Mouse (Mus musculus): ENCODE results near the gene Shisa9.

DNA sequence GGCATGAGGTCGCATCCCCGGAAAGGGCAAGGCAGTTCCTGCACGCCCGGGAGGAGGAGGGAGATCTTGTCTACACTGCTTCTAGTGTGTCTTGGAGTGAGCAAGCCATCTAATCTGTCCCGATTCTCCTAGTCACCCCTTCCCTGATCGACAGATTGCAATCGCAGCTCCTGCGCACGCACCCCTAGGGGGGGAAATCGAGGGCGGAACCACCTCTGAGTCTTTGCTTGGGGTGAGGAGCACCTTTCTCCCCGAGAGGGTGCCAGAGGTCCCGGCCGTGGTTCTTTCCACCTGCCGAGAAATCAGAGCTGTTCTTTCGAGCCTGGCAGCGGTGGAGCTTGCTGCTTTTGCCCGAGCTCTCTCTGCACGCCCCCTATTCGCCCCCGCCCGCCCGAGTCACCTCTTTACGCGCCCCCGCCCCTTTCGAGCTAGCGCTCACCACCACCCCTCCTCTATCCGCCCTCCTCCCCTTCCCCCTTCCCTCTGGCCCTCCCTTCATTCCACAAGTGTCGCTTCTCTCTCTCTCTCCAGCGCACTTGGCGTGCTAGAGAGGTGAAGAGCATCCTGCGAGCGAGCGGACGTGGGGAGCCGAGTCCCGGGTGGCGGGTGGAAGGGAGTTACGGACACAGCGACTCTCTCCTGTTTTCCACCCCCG lies at the start of gene Shisa9:
- TF ChIP-seq CTCF (conservative IDR thresholded peaks at IDR 0.05 in 1 of 2, IDR thresholded peaks at IDR 0.05 in 1 of 2; ENCODE audit: low read depth in 2 of 2, low read length in 2 of 2) (no peak), POLR2A (IDR thresholded peaks at IDR 0.05; ENCODE audit: low read depth, low read length) (no peak), MYC (IDR thresholded peaks at IDR 0.05; ENCODE audit: low read depth, low read length) (no peak), RAD21 (IDR thresholded peaks at IDR 0.05; ENCODE audit: low read depth, low read length) (no peak), ZKSCAN1 (IDR thresholded peaks at IDR 0.05; ENCODE audit: borderline replicate concordance, low read depth, low read length) (no peak), USF2 (conservative IDR thresholded peaks at IDR 0.05; ENCODE audit: low read depth, low read length) (no peak)
